Mouse (Mus musculus) olfactory bulb, adult 2 months (tissue): ENCODE data around the gene Actr6. TPM values are rescaled to one million over a fixed set of nuclear protein-coding genes. Genes with fewer than 3 reads are reported as not detected.

ENCODE experiments used
- H3K27ac ChIP-seq: fragments of 200-500 bp; 2 replicates; pipeline ENCODE4 v1.5.1; 2012; ENCODE audit warnings: low read depth, low read length; ENCODE audit not compliant: insufficient read depth
- H3K4me1 ChIP-seq: fragments of 200-500 bp; 2 replicates; pipeline ENCODE4 v1.6.1; 2012; ENCODE audit warnings: low read length; ENCODE audit not compliant: control insufficient read depth, insufficient read depth
- H3K4me3 ChIP-seq: fragments of 200-500 bp; 2 replicates; pipeline ENCODE4 v1.5.1; 2012; ENCODE audit warnings: mild to moderate bottlenecking, low read depth, low read length, moderate library complexity; ENCODE audit not compliant: insufficient read depth
- CTCF ChIP-seq: fragments of 200-500 bp; IDR thresholded peaks from 2 replicates; pipeline ENCODE4 v1.5.1; 2012; ENCODE audit warnings: low read depth, mild to moderate bottlenecking, low read length, moderate library complexity; ENCODE audit not compliant: insufficient read depth
- POLR2A ChIP-seq: fragments of 200-500 bp; IDR thresholded peaks from 2 replicates; pipeline ENCODE4 v1.6.1; 2012; ENCODE audit warnings: mild to moderate bottlenecking, low read depth, low read length, moderate library complexity; ENCODE audit not compliant: insufficient read depth
- WGBS: fragments of 180-500 bp; shearing (Covaris S2); methylation state at CpG from one replicate; pipeline ENCODE4 v1.1.7; 2018; 5-methylcytosine and 5-hydroxymethylcytosine counted together
- polyA plus RNA-seq: library from polyadenylated mRNA; stranded (reverse); fragments of >200 nt; gene quantifications from 2 replicates; pipeline ENCODE4 v1.2.4, GENCODE M21; 2012; ENCODE audit warnings: low replicate concordance; ENCODE audit not compliant: missing spikeins, insufficient read depth, insufficient read length

Actr6 gene
- polyA plus RNA-seq, 1 experiment, result not detected

GRCm38 (mm10) chr10:89743266-89743665 lies 11.2 kb upstream of the Actr6 start:
- TF ChIP-seq CTCF (no peak), POLR2A (no peak)
- H3K27ac ChIP-seq, result no peak overlapping the region
- H3K4me3 ChIP-seq, result no peak overlapping the region
- peaks cover 3% of the 10 kb centered on the region for H3K4me1 ChIP-seq
- WGBS, result 95% methylated on average over 4 of the region's 4 CpGs

DNA sequence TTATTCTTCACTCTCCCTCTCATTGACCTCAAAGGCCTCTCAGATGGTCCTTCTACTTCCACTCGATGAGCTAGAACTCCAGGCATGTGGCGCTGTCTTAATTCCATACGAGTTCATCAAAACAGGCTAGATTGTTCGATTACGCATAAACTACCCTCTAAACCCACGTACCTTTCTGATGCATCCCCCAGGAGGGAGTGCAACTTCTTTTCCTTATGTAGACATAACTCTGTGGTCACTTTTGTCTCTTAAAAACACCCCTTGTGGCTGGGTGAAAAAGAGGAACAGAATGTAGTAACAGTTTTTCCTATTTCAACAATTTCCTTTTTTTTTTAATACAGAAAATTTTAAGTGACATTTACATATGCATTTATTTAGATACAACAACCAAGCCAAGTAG lies 8.9 kb upstream of the Actr6 start:
- 83% methylated on average over 6 of the region's 6 CpGs for WGBS
- Histone ChIP-seq H3K27ac (no peak overlapping the region), H3K4me3 (no peak overlapping the region), H3K4me1 (no peaks in the 10 kb centered on the region)
- TF ChIP-seq CTCF, result no peak
- TF ChIP-seq POLR2A, result no peak

DNA sequence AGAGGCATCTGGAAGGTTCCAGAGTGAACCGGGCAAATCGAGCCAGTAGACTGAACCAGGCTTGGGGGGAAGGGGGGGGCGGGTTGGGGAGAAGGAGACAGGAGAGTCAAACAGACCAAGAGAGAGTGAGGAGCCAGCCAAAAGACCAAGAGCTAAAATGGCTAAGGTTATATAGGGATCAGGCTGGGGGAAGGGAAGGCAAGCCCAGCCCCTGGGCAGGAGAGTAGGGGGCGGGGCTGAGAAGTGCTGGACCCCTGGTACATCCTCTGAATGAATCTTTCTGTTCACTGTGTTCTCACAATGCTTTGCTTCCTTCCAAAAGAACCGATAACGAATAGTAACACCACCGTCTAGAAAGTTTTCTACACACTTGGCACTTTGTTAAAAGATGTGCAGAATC lies 7.6 kb upstream of the Actr6 start:
- H3K27ac ChIP-seq, result no peak overlapping the region
- no peak overlapping the region for H3K4me3 ChIP-seq
- WGBS, result 29% methylated on average over 7 of the region's 7 CpGs
- no peaks in the 10 kb centered on the region for H3K4me1 ChIP-seq
- no peak for TF ChIP-seq CTCF
- no peak for TF ChIP-seq POLR2A

GRCm38 (mm10) chr10:89738395-89738794 lies 6.3 kb upstream of the Actr6 start:
- Histone ChIP-seq H3K4me1 (no peaks in the 10 kb centered on the region), H3K4me3 (no peak overlapping the region), H3K27ac (no peak overlapping the region)
- WGBS, result 89% methylated on average over 9 of the region's 9 CpGs
- TF ChIP-seq POLR2A (no peak), CTCF (no peak)

GRCm38 (mm10) chr10:89737887-89738286 lies 5.8 kb upstream of the Actr6 start:
- TF ChIP-seq CTCF (no peak), POLR2A (no peak)
- WGBS, result 84% methylated on average over 3 of the region's 3 CpGs
- no peaks in the 10 kb centered on the region for H3K4me1 ChIP-seq
- no peak overlapping the region for H3K27ac ChIP-seq
- no peak overlapping the region for H3K4me3 ChIP-seq

DNA sequence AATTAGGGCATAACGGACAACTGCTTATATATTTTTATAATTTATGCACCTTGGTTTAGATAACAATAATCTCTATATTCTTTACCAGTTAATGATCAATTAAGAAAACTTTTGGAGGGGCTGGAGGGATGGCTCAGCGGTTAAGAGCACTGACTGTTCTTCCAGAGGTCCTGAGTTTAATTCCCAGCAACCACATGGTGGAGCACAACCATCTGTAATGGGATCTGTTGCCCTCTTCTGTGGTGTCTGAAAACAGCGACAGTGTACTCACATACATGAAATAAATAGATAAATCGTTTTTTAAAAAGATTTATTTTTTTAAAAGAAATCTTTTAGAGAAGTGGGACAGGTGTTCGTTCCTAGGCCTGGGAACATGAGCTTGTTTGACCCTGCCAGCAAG lies 5.0 kb upstream of the Actr6 start:
- TF ChIP-seq CTCF (no peak), POLR2A (no peak)
- Histone ChIP-seq H3K4me3 (no peak overlapping the region), H3K27ac (no peak overlapping the region), H3K4me1 (no peaks in the 10 kb centered on the region)
- WGBS, result 42% methylated on average over 5 of the region's 5 CpGs

DNA sequence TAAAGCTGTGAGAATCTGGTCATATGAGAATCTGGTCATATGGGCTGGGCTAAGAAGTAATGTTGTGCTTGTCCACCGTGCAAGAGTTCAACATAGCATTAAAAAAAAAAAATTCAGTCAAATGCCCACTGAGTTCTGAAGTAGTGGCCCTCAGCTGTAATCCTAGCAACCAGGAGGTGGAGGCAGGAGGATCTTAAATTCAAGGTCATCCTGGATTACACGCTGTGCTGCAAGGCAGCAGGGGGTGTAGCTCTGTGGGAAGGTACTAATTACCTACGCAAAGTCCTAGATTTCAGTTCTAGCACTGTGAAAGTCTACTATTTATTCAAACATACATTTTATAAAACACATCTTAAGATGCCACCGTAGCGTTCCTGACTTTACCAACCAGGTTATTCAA lies 754 bp downstream of the Actr6 start:
- Histone ChIP-seq H3K4me1 (no peaks in the 10 kb centered on the region), H3K4me3 (peak overlapping the region; percentile 78; the same call in 1 of the 2 replicates), H3K27ac (no peak overlapping the region)
- TF ChIP-seq POLR2A (no peak), CTCF (no peak)
- WGBS, result 3% methylated on average over 5 of the region's 5 CpGs

DNA sequence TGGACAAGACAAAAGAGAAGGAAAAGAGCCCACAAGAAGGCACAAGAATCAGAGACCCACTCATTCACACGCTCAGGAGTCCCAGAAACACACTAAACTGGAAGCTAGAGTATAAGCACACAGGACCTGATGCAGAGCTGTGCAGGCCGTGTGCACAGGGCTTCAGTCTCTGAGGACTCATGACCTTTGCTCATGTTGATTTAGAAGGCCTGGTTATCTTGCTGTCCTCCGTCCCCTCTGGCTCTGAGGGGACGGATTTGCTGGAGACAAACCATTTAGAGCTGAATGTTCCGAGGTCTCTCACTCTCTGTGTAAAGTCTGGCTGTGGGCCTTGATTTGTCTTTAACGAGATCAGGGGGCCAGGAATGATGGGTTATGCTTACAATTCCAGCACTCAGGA lies 1.7 kb downstream of the Actr6 start:
- Histone ChIP-seq H3K27ac (no peak overlapping the region), H3K4me1 (no peaks in the 10 kb centered on the region), H3K4me3 (no peak overlapping the region)
- 79% methylated on average over 6 of the region's 6 CpGs for WGBS
- TF ChIP-seq POLR2A, result no peak
- TF ChIP-seq CTCF, result no peak

DNA sequence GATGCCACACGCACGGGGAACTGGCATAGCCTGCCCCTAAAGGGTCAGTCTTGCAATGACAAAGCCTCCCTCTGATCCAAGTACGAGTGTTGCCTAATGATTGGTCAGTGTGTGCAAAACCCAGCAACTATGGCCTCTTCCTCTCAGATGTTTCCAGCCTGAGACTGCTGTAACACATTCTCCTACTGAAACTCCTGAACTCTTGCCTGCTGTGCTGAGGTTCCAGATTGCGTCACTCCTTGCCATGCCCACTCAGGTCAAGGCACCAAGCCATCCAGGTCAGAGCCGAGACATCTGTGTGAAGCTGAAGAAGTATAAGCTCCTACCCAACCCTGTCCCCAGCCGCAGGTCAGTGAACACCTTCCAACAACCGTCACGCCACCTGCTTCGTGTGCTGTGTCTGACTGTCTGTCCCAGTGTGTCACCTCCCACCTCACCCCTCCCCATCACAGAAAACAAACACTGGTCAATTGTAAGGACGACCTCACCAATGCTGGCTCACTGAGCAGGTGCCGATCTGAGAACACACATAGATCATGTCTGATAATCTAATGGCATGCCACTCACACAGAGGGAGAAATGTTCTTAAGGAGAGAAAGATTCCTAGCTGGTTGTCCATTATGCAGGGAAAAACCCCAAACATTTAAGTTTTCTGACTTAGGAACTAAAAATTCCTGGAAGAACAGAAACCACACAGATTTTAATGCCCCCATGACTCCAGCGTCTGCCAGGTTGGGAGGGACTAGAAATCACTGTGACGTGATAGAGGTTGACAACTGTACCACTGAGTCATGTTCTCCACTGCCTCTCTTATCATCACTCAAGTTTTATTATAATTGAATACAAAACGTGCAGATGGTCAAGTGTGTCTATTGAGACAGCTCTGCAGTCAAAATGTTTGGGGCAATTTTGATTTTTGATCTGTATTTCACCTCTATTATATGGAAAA lies 9.6 kb downstream of the Actr6 start:
- WGBS, result 90% methylated on average over 14 of the region's 14 CpGs
- H3K4me3 ChIP-seq, result no peak overlapping the region
- no peak overlapping the region for H3K27ac ChIP-seq
- peaks cover 3% of the 10 kb centered on the region; the same call in 1 of the 2 replicates for H3K4me1 ChIP-seq
- TF ChIP-seq CTCF, result no peak
- no peak for TF ChIP-seq POLR2A
